ENCODE assay signal across 7 mouse cellular contexts in genomic region chr9:14001517-14001916, GRCm38 (mm10).
DNase-seq lines count a peak whose midpoint lies in the region; ATAC-seq and TF ChIP-seq lines count a peak whose summit lies in the region.

No protein-coding gene starts in this region.

- no peak for TF ChIP-seq EP300 in CH12.LX (IDR thresholded peaks at IDR 0.05; ENCODE audit: low read length)

- TF ChIP-seq CTCF in hindbrain, postnatal 0 days (IDR thresholded peaks at IDR 0.05; ENCODE audit: low read depth): peak; percentile 44
- peak; percentile 12 to 42; a peak in 2 of 4 replicates for TF ChIP-seq CTCF in CH12.LX (conservative IDR thresholded peaks at IDR 0.05 in 1 of 2, IDR thresholded peaks at IDR 0.05 in 1 of 2; ENCODE audit: low read depth in 2 of 2, low read length in 2 of 2)
- peak; percentile 51; the same call in 1 of the 2 replicates for TF ChIP-seq CTCF in testis, adult 2 months (IDR thresholded peaks at IDR 0.05; ENCODE audit: control insufficient read depth, insufficient read depth, insufficient replicate concordance, low read depth, low read length)

- H3K9me3 ChIP-seq in hindbrain, postnatal 0 days (ENCODE audit: low read length): no peaks in the 10 kb centered on the region
- H3K9me3 ChIP-seq in hindbrain, embryonic 12.5 days (replicated peaks): no peaks in the 10 kb centered on the region
- H3K9me3 ChIP-seq in CH12.LX (replicated peaks; ENCODE audit: low read length): peaks cover 4% of the 10 kb centered on the region

- H3K27me3 ChIP-seq in hindbrain, postnatal 0 days (ENCODE audit: insufficient read depth, low read length): no peaks in the 10 kb centered on the region
- no peaks in the 10 kb centered on the region for H3K27me3 ChIP-seq in hindbrain, embryonic 12.5 days
- no peaks in the 10 kb centered on the region for H3K27me3 ChIP-seq in CH12.LX (replicated peaks)
- no peaks in the 10 kb centered on the region for H3K27me3 ChIP-seq in testis, adult 2 months (ENCODE audit: control insufficient read depth, insufficient read depth, low read length)

- in situ Hi-C loops in CH12.LX (cut with MboI; ENCODE audit: low pct_ligation_motif_present, low pct_unique_long_range_greater_than_20kb, low sequenced_read_pairs): no loop called here

- WGBS in hindbrain, postnatal 0 days: 77% methylated on average over 7 of the region's 7 CpGs
- 78% methylated on average over 7 of the region's 7 CpGs for WGBS in hindbrain, embryonic 12.5 days

- H3K36me3 ChIP-seq in hindbrain, postnatal 0 days (ENCODE audit: insufficient read depth, low read length): no peaks in the 10 kb centered on the region
- H3K36me3 ChIP-seq in hindbrain, embryonic 12.5 days: no peaks in the 10 kb centered on the region
- H3K36me3 ChIP-seq in CH12.LX (replicated peaks in 1 of 2; ENCODE audit: control insufficient read depth in 1 of 2, insufficient read depth in 1 of 2, low read length in 1 of 2): no peaks in the 10 kb centered on the region
- H3K36me3 ChIP-seq in testis, adult 2 months (ENCODE audit: control insufficient read depth, insufficient read depth, low read length): no peaks in the 10 kb centered on the region

- H3K79me2 ChIP-seq in CH12.LX (replicated peaks; ENCODE audit: control insufficient read depth, extremely low read depth, insufficient read depth, poor library complexity, severe bottlenecking): no peaks in the 10 kb centered on the region

- H3K27ac ChIP-seq in hindbrain, postnatal 0 days: no peak overlapping the region
- no peak overlapping the region for H3K27ac ChIP-seq in hindbrain, embryonic 12.5 days
- no peak overlapping the region for H3K27ac ChIP-seq in CH12.LX (ENCODE audit: insufficient read depth, low read depth)
- no peak overlapping the region for H3K27ac ChIP-seq in testis, adult 2 months (ENCODE audit: control insufficient read depth, insufficient read depth, low read depth, low read length)

- ATAC-seq in hindbrain, postnatal 0 days: peak; percentile 55; the same call in 1 of the 2 replicates
- no peak for ATAC-seq in hindbrain, embryonic 12.5 days (ENCODE audit: low FRiP score)

- H3K9ac ChIP-seq in hindbrain, postnatal 0 days (replicated peaks; ENCODE audit: low read length): no peak overlapping the region
- no peak overlapping the region for H3K9ac ChIP-seq in hindbrain, embryonic 12.5 days
- no peak overlapping the region for H3K9ac ChIP-seq in CH12.LX (ENCODE audit: insufficient read depth, low read depth)

- dilution Hi-C loops in CH12.LX (cut with MboI; ENCODE audit: extremely low pct_ligation_motif_present, extremely low pct_unique_long_range_greater_than_20kb, low sequenced_read_pairs): no loop called here

- DNase-seq in hindbrain, postnatal 0 days (ENCODE audit: low spot score): peak; percentile 40
- DNase-seq in 3T3-L1 (ENCODE audit: low read depth, low spot score): peak; percentile 51
- DNase-seq in CH12.LX (ENCODE audit: extremely low read depth): peak; percentile 13
- peak; percentile 21 for DNase-seq in embryo, embryonic 9.5 days (ENCODE audit: extremely low spot score)
- no peak for DNase-seq in ovary, adult 18-20 months (ENCODE audit: low spot score)

- TF ChIP-seq RAD21 in CH12.LX (IDR thresholded peaks at IDR 0.05; ENCODE audit: low read depth, low read length): no peak

- H3K4me2 ChIP-seq in hindbrain, postnatal 0 days (ENCODE audit: low read depth, low read length): no peak overlapping the region
- no peak overlapping the region for H3K4me2 ChIP-seq in hindbrain, embryonic 12.5 days (replicated peaks)
- H3K4me2 ChIP-seq in CH12.LX (ENCODE audit: insufficient read depth, low read depth, poor library complexity, severe bottlenecking): no peak overlapping the region

- no peak for TF ChIP-seq POLR2A in CH12.LX (IDR thresholded peaks at IDR 0.05; ENCODE audit: low read depth, low read length)
- TF ChIP-seq POLR2A in testis, adult 2 months (IDR thresholded peaks at IDR 0.05; ENCODE audit: control insufficient read depth, low read depth, low read length): no peak

- H3K4me1 ChIP-seq in hindbrain, postnatal 0 days (ENCODE audit: insufficient read depth, low read length): peaks cover 6% of the 10 kb centered on the region; the same call in 1 of the 2 replicates
- H3K4me1 ChIP-seq in hindbrain, embryonic 12.5 days: no peaks in the 10 kb centered on the region
- peaks cover 2 to 3% of the 10 kb centered on the region in 2 experiments; a peak in 2 of 4 replicates for H3K4me1 ChIP-seq in CH12.LX (ENCODE audit: control insufficient read depth in 1 of 2, insufficient read depth in 2 of 2)
- H3K4me1 ChIP-seq in testis, adult 2 months (ENCODE audit: control insufficient read depth, insufficient read depth, low read length): no peaks in the 10 kb centered on the region

- no peak overlapping the region for H3K4me3 ChIP-seq in hindbrain, postnatal 0 days (ENCODE audit: low read length)
- H3K4me3 ChIP-seq in hindbrain, embryonic 12.5 days: no peak overlapping the region
- H3K4me3 ChIP-seq in CH12.LX (replicated peaks in 1 of 3; ENCODE audit: low read depth in 2 of 3, low read length in 2 of 3, poor library complexity in 1 of 3): no peak overlapping the region
- H3K4me3 ChIP-seq in testis, adult 2 months (ENCODE audit: control insufficient read depth, low read depth, low read length): no peak overlapping the region

TF ChIP-seq in CH12.LX, 34 proteins besides CTCF, POLR2A, EP300 and RAD21:
- TF ChIP-seq MAFK (IDR thresholded peaks at IDR 0.05; ENCODE audit: insufficient replicate concordance, low read length): no peak
- TF ChIP-seq BHLHE40 (IDR thresholded peaks at IDR 0.05; ENCODE audit: low read depth, low read length): no peak
- TF ChIP-seq SIN3A (IDR thresholded peaks at IDR 0.05; ENCODE audit: low read length): no peak
- TF ChIP-seq NELFE (IDR thresholded peaks at IDR 0.05; ENCODE audit: low read depth, low read length): no peak
- TF ChIP-seq ZC3H11A (IDR thresholded peaks at IDR 0.05; ENCODE audit: low read depth, low read length): no peak
- TF ChIP-seq E2F4 (IDR thresholded peaks at IDR 0.05; ENCODE audit: insufficient replicate concordance, low read depth, low read length): no peak
- no peak for TF ChIP-seq SMC3 (IDR thresholded peaks at IDR 0.05; ENCODE audit: low read depth, low read length)
- no peak for TF ChIP-seq JUN (IDR thresholded peaks at IDR 0.05; ENCODE audit: insufficient read depth, low read depth, low read length)
